Mouse (Mus musculus) cerebellum, adult 9-11 months (tissue): Measurements from ENCODE around the gene Nkx2-2.
A peak's percentile ranks its signal among the peaks of the same experiment; 100 is the strongest.
"Not testable (repeated sequence)": the region's sequence is repeated elsewhere in the genome, so short reads cannot be mapped to it uniquely, and the experiment has no call there.

Experiments used
- DNase-seq: peaks from one replicate; pipeline ENCODE4 v3.0.0; 2022

The Nkx2-2 gene

DNA sequence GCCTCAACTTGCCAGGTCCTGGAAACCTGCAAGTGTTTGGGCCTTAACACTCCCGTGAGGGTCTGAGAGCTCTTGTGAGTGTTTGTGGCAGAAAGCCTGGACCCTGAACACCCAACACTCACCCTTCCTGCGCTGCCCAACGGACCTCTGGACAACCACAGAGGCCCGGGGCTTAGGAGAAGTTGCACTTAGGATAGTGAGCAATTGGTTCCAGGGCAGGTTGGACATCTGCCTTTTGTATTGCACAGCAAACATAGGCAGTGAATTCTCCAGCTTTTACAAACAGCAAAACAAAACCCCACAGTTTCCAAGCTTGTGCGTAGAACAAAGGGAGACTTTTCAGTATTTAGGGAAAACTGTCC, 12.8 kb downstream of the Nkx2-2 start:
- no peak for DNase-seq

DNA sequence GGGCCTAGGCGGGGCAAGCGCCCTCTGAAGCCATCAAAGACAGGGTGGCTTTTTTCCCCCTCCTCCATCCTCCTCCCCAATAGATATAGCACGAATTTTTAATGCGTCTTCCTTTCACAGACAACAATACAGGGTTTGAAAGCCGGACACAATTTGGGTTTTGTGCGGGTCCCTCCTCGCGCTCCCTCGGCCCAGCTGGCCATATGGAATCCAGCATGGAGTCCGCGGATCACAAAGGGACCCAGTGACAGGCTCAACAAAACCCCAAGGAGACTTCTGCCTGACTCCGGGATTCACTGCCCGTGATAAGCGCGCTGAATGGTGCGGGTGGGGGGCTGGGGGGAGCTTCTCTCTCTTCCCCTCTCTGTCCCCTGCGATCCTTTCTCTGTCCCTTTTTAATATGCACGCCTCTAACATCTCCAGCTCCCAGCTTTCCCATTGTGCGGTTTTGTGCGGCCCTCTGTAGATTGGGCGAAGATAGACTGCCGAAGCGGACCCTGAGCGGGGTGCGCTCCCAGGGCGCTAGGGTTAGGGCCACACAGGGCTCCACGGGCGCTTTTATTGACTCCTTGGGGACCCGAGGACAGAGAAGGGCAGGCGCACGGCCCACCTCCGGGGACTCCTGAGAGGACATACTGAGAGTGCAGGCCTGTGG, 13.3 kb downstream of the Nkx2-2 start:
- DNase-seq = peak; percentile 47

- DNase-seq = peak; percentile 41
Observed at GRCm38 (mm10) chr2:147178091-147179059, 15.7 kb downstream of the Nkx2-2 start.

GRCm38 (mm10) chr2:147177672-147178071, 16.4 kb downstream of the Nkx2-2 start:
- DNase-seq = peak; percentile 71

DNA sequence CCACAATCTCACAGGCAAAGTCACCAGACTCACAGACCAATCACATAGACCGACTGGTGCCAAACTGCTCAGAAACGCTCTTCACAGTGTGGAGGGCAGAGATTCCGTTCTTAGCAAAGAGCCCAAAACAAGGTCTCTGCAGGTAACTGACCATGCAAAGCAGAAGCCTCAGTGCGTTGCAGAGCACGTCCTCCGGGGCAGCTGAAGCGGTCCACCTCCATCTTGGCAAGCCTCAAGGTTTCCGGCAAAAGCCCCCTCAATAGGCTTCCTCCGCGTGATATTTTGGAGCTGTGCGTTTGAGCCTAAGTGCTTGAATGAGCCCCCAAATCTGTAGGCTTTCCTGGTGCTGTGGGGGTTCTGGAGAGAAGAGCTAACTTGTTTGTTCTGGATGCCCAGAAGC, 18.7 kb downstream of the Nkx2-2 start:
- no peak for DNase-seq

DNA sequence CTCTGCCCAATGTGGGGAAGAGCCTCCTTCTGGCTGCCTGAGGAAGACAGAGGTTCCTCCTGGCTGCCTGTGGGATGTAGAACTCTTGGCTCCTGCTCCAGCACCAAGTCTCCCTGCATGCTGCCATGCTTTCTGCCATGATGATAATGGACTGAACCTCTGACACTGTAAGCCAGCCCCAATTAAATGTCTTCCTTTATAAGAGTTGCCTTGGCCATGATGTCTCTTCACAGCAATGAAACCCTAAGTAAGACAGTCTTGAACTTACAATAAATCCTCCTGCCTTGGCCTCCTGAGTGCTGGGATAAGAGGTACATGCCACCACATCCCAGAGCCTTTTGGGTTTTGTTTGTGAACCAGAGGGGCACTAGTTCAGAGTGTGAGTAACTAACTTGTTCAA, 20.3 kb downstream of the Nkx2-2 start:
- DNase-seq = no peak

- not testable (repeated sequence) for DNase-seq
Observed at GRCm38 (mm10) chr2:147170538-147170937, 23.5 kb downstream of the Nkx2-2 start.

- no peak for DNase-seq
Observed at GRCm38 (mm10) chr2:147165863-147166262, 28.2 kb downstream of the Nkx2-2 start.

DNA sequence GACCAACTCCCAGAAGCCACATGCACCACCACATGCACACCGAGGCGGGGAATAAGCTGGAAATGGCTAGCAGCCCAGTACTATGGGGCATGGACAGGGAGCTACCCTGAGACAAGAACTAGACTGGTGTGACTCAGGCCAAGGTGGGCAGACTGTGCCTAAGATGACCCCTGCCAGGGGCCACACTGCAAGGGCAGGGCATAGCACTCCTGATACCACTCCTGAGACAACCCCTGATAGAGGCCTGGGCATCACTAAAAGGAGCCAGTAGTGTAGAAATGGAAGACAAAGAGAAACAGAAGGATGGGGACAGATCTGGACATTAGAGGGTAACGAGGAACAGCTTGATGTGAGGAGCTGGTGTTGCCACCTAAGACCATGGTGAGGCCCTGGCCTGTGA, 28.7 kb downstream of the Nkx2-2 start:
- DNase-seq = no peak

DNA sequence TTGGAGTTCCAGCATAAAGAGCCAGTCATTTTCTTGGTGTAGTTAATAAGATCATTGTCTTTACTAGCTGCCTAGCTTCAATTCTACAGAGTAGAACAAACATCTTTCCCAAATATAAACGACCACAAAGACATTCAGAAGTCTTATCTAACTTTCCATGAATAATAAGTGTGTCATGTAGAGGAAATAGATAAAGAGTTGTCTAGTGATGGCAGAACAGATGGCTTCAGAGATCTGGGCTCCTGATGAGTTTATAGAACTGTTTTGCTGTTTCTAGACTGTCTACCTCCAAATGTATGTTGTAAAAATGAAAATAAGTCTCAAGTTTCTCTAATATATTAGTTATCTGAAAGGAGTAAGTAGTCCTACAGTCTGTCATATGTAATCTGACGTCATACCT, 41.5 kb downstream of the Nkx2-2 start:
- DNase-seq = no peak
